In the genomic region with DNA sequence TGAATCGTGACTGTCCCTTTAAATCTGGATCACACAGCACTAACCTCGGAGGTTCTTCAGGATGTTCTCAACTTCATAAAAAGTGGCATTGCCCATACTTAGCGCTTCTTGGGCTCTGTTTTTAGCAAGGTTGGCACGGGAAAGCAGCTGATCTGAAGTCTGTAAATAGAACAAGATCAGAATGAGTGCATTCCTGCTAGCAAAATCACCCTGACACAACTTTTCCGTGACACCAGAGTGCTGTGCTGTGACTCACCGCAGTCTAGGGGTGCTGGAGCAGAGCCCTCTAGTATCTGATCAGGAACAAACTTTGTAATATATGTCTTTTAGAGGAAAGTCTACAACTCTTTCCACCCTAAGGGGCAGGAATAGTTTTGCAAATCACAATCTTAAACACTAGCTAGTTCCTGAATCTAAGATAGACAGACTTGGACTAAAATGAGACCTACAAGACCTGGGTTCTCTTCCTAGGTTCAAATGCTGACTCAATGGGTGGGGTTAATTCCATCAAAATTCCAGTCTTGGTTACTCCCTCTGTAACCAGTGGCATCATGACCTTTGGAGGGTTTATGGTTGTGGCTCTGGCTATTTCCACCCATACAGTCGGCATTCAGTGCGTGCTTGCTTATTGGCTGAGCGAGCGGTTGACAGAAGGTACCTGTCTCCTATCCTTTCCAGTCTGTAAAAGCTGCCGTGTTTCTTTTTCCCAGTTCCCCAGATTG, we compare ENCODE assay signal across 10 mouse cellular contexts. TPM values are rescaled to one million over a fixed set of nuclear protein-coding genes. Genes with fewer than 3 reads are reported as not detected.
A peak's percentile ranks its signal among the peaks of the same experiment; 100 is the strongest.
DNase-seq lines count a peak whose midpoint lies in the region; ATAC-seq and TF ChIP-seq lines count a peak whose summit lies in the region.
"Had no signal": no experiment of that assay in that cellular context is flagged by ENCODE, and none has a peak within 500 bp of the region (broad histone marks: within the 10 kb centered on the region; RNA-seq: fewer than 3 reads in every experiment).

No protein-coding gene starts in this region.

- DNase-seq in frontal cortex, postnatal 25 days (ENCODE audit: low spot score in 2 of 2), result no peak
- peak; percentile 73 for DNase-seq in adrenal gland, adult 8-10 months
- DNase-seq in hindbrain, embryonic 11.5 days (ENCODE audit: low spot score), result no peak
- no peak for DNase-seq in midbrain, embryonic 14.5 days
- DNase-seq in forebrain, embryonic 11.5 days (ENCODE audit: low spot score), result no peak

- ATAC-seq in frontal cortex, adult (ENCODE audit: low TSS enrichment), result peak; percentile 53
- ATAC-seq in heart, embryonic 12.5 days (ENCODE audit: insufficient number of reproducible peaks, low FRiP score), result peak; percentile 58; the same call in 1 of the 2 replicates
- ATAC-seq in hindbrain, embryonic 11.5 days (ENCODE audit: low FRiP score), result no peak
- no peak for ATAC-seq in midbrain, embryonic 14.5 days (ENCODE audit: low FRiP score, low TSS enrichment)
- no peak for ATAC-seq in forebrain, embryonic 11.5 days (replicated peaks; ENCODE audit: low FRiP score)
- ATAC-seq: forebrain, embryonic 14.5 days; liver, embryonic 12.5 days had no signal

- H3ac ChIP-seq in myocyte (ENCODE audit: control insufficient read depth, insufficient read length), result no peak overlapping the region

- peak overlapping the region; percentile 70 for H3K27ac ChIP-seq in heart, embryonic 12.5 days (ENCODE audit: poor library complexity, severe bottlenecking)
- no peak overlapping the region for H3K27ac ChIP-seq in hindbrain, embryonic 11.5 days (ENCODE audit: low read depth, low read length)
- no peak overlapping the region for H3K27ac ChIP-seq in midbrain, embryonic 14.5 days (replicated peaks; ENCODE audit: low read depth, low read length)
- H3K27ac ChIP-seq in forebrain, embryonic 11.5 days (ENCODE audit: low read depth, low read length), result no peak overlapping the region
- H3K27ac ChIP-seq: liver, embryonic 12.5 days had no signal

- TF ChIP-seq POLR2A in myocyte (IDR thresholded peaks at IDR 0.05; ENCODE audit: insufficient read length, low read depth), result no peak

- peaks cover 68% of the 10 kb centered on the region for H3K4me1 ChIP-seq in heart, embryonic 12.5 days (replicated peaks)
- peaks cover 3% of the 10 kb centered on the region; the same call in 1 of the 2 replicates for H3K4me1 ChIP-seq in hindbrain, embryonic 11.5 days (replicated peaks; ENCODE audit: control insufficient read depth, insufficient read depth, low read length)
- 0 out of 2 replicates have a peak, but pooled peaks cover 5% of the 10 kb centered on the region for H3K4me1 ChIP-seq in midbrain, embryonic 14.5 days (ENCODE audit: control insufficient read depth, insufficient read depth, low read length)
- 0 out of 2 replicates have a peak, but pooled peaks cover 2% of the 10 kb centered on the region for H3K4me1 ChIP-seq in forebrain, embryonic 11.5 days (replicated peaks; ENCODE audit: control insufficient read depth, insufficient read depth, low read length)
- H3K4me1 ChIP-seq: liver, embryonic 12.5 days had no signal

- no peaks in the 10 kb centered on the region for H3K27me3 ChIP-seq in heart, embryonic 12.5 days (replicated peaks)
- H3K27me3 ChIP-seq in myocyte (ENCODE audit: control insufficient read depth, insufficient read depth, insufficient read length), result no peaks in the 10 kb centered on the region
- no peaks in the 10 kb centered on the region for H3K27me3 ChIP-seq in hindbrain, embryonic 11.5 days (ENCODE audit: control insufficient read depth, insufficient read depth, low read length)
- H3K27me3 ChIP-seq in midbrain, embryonic 14.5 days (ENCODE audit: control insufficient read depth, insufficient read depth, low read length), result no peaks in the 10 kb centered on the region
- no peaks in the 10 kb centered on the region for H3K27me3 ChIP-seq in forebrain, embryonic 11.5 days (ENCODE audit: control insufficient read depth, insufficient read depth, low read length)

- no peak overlapping the region for H3K9ac ChIP-seq in heart, embryonic 12.5 days
- no peak overlapping the region for H3K9ac ChIP-seq in hindbrain, embryonic 11.5 days (ENCODE audit: low read depth, low read length)
- no peak overlapping the region for H3K9ac ChIP-seq in midbrain, embryonic 14.5 days (replicated peaks; ENCODE audit: low read length)
- no peak overlapping the region for H3K9ac ChIP-seq in forebrain, embryonic 11.5 days (ENCODE audit: low read length)
- H3K9ac ChIP-seq: liver, embryonic 12.5 days had no signal

- no peaks in the 10 kb centered on the region for H3K9me3 ChIP-seq in heart, embryonic 12.5 days (replicated peaks)
- no peaks in the 10 kb centered on the region for H3K9me3 ChIP-seq in hindbrain, embryonic 11.5 days (ENCODE audit: control insufficient read depth, low read length)
- no peaks in the 10 kb centered on the region for H3K9me3 ChIP-seq in midbrain, embryonic 14.5 days (ENCODE audit: control insufficient read depth, low read length)
- no peaks in the 10 kb centered on the region for H3K9me3 ChIP-seq in forebrain, embryonic 11.5 days (ENCODE audit: control insufficient read depth, low read length)
- H3K9me3 ChIP-seq: liver, embryonic 12.5 days had no signal

- 53% methylated on average over 11 of the region's 11 CpGs for WGBS in heart, embryonic 12.5 days
- 88% methylated on average over 11 of the region's 11 CpGs for WGBS in hindbrain, embryonic 11.5 days
- 91% methylated on average over 11 of the region's 11 CpGs for WGBS in midbrain, embryonic 14.5 days
- WGBS in forebrain, embryonic 11.5 days, result 88% methylated on average over 11 of the region's 11 CpGs

- no peak overlapping the region for H3K4me3 ChIP-seq in heart, embryonic 12.5 days
- H3K4me3 ChIP-seq in myocyte, result no peak overlapping the region
- no peak overlapping the region for H3K4me3 ChIP-seq in hindbrain, embryonic 11.5 days (ENCODE audit: low read depth, low read length)
- no peak overlapping the region for H3K4me3 ChIP-seq in midbrain, embryonic 14.5 days (replicated peaks; ENCODE audit: low read depth, low read length)
- no peak overlapping the region for H3K4me3 ChIP-seq in forebrain, embryonic 11.5 days (ENCODE audit: low read depth, low read length)
- H3K4me3 ChIP-seq: liver, embryonic 12.5 days had no signal

- no peaks in the 10 kb centered on the region for H3K79me2 ChIP-seq in myocyte (ENCODE audit: control insufficient read depth, insufficient read depth)

- 0 out of 2 replicates have a peak overlapping the region, but pooled peaks have one; percentile 35 for H3K4me2 ChIP-seq in heart, embryonic 12.5 days
- peak overlapping the region; percentile 89 for H3K4me2 ChIP-seq in myocyte (ENCODE audit: low read depth)
- H3K4me2 ChIP-seq in hindbrain, embryonic 11.5 days (replicated peaks; ENCODE audit: low read depth, low read length), result no peak overlapping the region
- no peak overlapping the region for H3K4me2 ChIP-seq in midbrain, embryonic 14.5 days (ENCODE audit: low read length)
- no peak overlapping the region for H3K4me2 ChIP-seq in forebrain, embryonic 11.5 days (ENCODE audit: low read depth, low read length, severe bottlenecking)
- H3K4me2 ChIP-seq: liver, embryonic 12.5 days had no signal

- no peaks in the 10 kb centered on the region for H3K36me3 ChIP-seq in heart, embryonic 12.5 days
- H3K36me3 ChIP-seq in myocyte (ENCODE audit: control insufficient read depth, insufficient read depth), result no peaks in the 10 kb centered on the region
- no peaks in the 10 kb centered on the region for H3K36me3 ChIP-seq in hindbrain, embryonic 11.5 days (ENCODE audit: control insufficient read depth, insufficient read depth, low read length)
- no peaks in the 10 kb centered on the region for H3K36me3 ChIP-seq in midbrain, embryonic 14.5 days (ENCODE audit: control insufficient read depth, insufficient read depth, low read length)
- no peaks in the 10 kb centered on the region for H3K36me3 ChIP-seq in forebrain, embryonic 11.5 days (ENCODE audit: control insufficient read depth, insufficient read depth, low read length)
- H3K36me3 ChIP-seq: liver, embryonic 12.5 days had no signal

TF ChIP-seq in myocyte, 11 proteins besides CTCF, POLR2A, EP300 and RAD21:
- 0 out of 2 replicates have a peak, but pooled peaks have one; percentile 21 for TF ChIP-seq CEBPB (IDR thresholded peaks at IDR 0.05; ENCODE audit: insufficient read depth, poor library complexity, severe bottlenecking)
- no peak for TF ChIP-seq USF1 (IDR thresholded peaks at IDR 0.05; ENCODE audit: low read depth)
- TF ChIP-seq TCF12 (IDR thresholded peaks at IDR 0.05; ENCODE audit: insufficient read depth, poor library complexity, severe bottlenecking), result no peak
- no peak for TF ChIP-seq E2F4 (IDR thresholded peaks at IDR 0.05; ENCODE audit: insufficient read depth)
- no peak for TF ChIP-seq POLR2AphosphoS2 (IDR thresholded peaks at IDR 0.05; ENCODE audit: insufficient read length, low read depth)
- TF ChIP-seq TCF3 (IDR thresholded peaks at IDR 0.05; ENCODE audit: insufficient read length, low read depth), result no peak
- TF ChIP-seq MAX (IDR thresholded peaks at IDR 0.05; ENCODE audit: low read depth), result no peak
- TF ChIP-seq SRF (IDR thresholded peaks at IDR 0.05; ENCODE audit: control insufficient read depth, insufficient read length, low read depth), result no peak
- peak in 2 of 3 experiments; percentile 31 to 43 for TF ChIP-seq MYOD1 (IDR thresholded peaks at IDR 0.05; ENCODE audit: control insufficient read depth in 1 of 3, insufficient read length in 2 of 3, low read depth in 2 of 3)
- no peak for TF ChIP-seq REST (IDR thresholded peaks at IDR 0.05; ENCODE audit: insufficient read depth, insufficient read length)
- TF ChIP-seq MYOG (IDR thresholded peaks at IDR 0.05; ENCODE audit: control insufficient read depth in 1 of 3, insufficient read depth in 1 of 3, insufficient read length in 2 of 3, low read depth in 2 of 3), result peak in 1 of 3 experiments; percentile 11

RNA-seq across cellular contexts. Expression of gene Lamc2, which starts 56.1 kb away (rescaled TPM):
- total RNA-seq in adrenal gland, adult 8-10 months (2022), result 1 to 10 TPM in 1 of 4 experiments, under 1 TPM in 3; 0.37 to 1.4 (median 0.79) TPM
- 8.7 and 9.8 TPM in 2 replicates for polyA plus RNA-seq in heart, embryonic 12.5 days (2016; fragmentation: Nextera tagmentation; extraction: Ambion mirVana)
- 10.2 TPM for polyA plus RNA-seq in myocyte (2012; fragmentation: generic; extraction: Trizol)
- polyA plus RNA-seq in hindbrain, embryonic 11.5 days (2014; fragmentation: Nextera tagmentation; extraction: Ambion mirVana), result 0.77 and 1.0 TPM in 2 replicates
- 1.3 and 2.3 TPM in 2 replicates for polyA plus RNA-seq in midbrain, embryonic 14.5 days (2014; fragmentation: Nextera tagmentation; extraction: Ambion mirVana)
- 0.48 and 0.55 TPM in 2 replicates for polyA plus RNA-seq in forebrain, embryonic 11.5 days (2014; fragmentation: Nextera tagmentation; extraction: Ambion mirVana)

Comparison
In these comparisons a context has a peak if more than half of its experiments do, and no peak if none do; other contexts are left out.
1. ATAC-seq: peak in frontal cortex, adult (single experiment) and heart, embryonic 12.5 days (single experiment); none in hindbrain, embryonic 11.5 days (single experiment), midbrain, embryonic 14.5 days (single experiment) and forebrain, embryonic 11.5 days (single experiment).
2. H3K4me2 ChIP-seq: peak in heart, embryonic 12.5 days (single experiment) and myocyte (single experiment); none in hindbrain, embryonic 11.5 days (single experiment), midbrain, embryonic 14.5 days (single experiment) and forebrain, embryonic 11.5 days (single experiment).